Mouse (Mus musculus) forebrain, postnatal 0 days (tissue): Measurements from ENCODE around the gene Cbx3. TPM values are rescaled to one million over a fixed set of nuclear protein-coding genes. Genes with fewer than 3 reads are reported as not detected.
A peak's percentile ranks its signal among the peaks of the same experiment; 100 is the strongest.

ENCODE experiments used
- ATAC-seq: fragments of 200-750 bp; cut with Nextera tagmentation; 2 replicates; pipeline ENCODE4 v1.8.0; 2017; ENCODE audit warnings: mild to moderate bottlenecking, moderate library complexity
- DNase-seq: peaks from one replicate; pipeline ENCODE4 v3.0.0-alpha.2; 2015
- H3K27ac ChIP-seq: fragments of 300-500 bp; sonication (generic); 2 replicates; pipeline ENCODE4 v1.5.1; 2014; ENCODE audit warnings: low read depth, mild to moderate bottlenecking, antibody characterized with exemption, low read length, moderate library complexity, mixed read lengths
- H3K27me3 ChIP-seq: fragments of 300-500 bp; sonication (generic); 2 replicates; pipeline ENCODE4 v1.6.1; 2014; ENCODE audit warnings: mild to moderate bottlenecking, low read length, mixed read lengths; ENCODE audit not compliant: insufficient read depth
- H3K36me3 ChIP-seq: fragments of 300-500 bp; sonication (generic); 2 replicates; pipeline ENCODE4 v1.6.1; 2014; ENCODE audit warnings: mild to moderate bottlenecking, moderate library complexity; ENCODE audit not compliant: insufficient read depth
- H3K4me1 ChIP-seq: fragments of 300-500 bp; sonication (generic); 2 replicates; pipeline ENCODE4 v1.6.1; 2014; ENCODE audit warnings: antibody characterized with exemption; ENCODE audit not compliant: insufficient read depth
- H3K4me2 ChIP-seq: fragments of 300-500 bp; sonication (generic); 2 replicates; pipeline ENCODE4 v1.6.1; 2014; ENCODE audit warnings: low read depth, mild to moderate bottlenecking, moderate library complexity
- H3K4me3 ChIP-seq: fragments of 300-500 bp; sonication (generic); 2 replicates; pipeline ENCODE4 v1.5.1; 2014; ENCODE audit warnings: low read depth, low read length, mixed read lengths
- H3K9ac ChIP-seq: fragments of 300-500 bp; sonication (generic); 2 replicates; pipeline ENCODE4 v1.6.1; 2014; ENCODE audit warnings: mild to moderate bottlenecking
- H3K9me3 ChIP-seq: fragments of 300-500 bp; sonication (generic); 2 replicates; pipeline ENCODE4 v1.6.1; 2016; ENCODE audit warnings: low read length
- CTCF ChIP-seq: sonication (generic); IDR thresholded peaks from 2 replicates; pipeline ENCODE4 v1.5.1; 2016; ENCODE audit warnings: antibody characterized with exemption, control low read depth, low read depth
- WGBS: fragments of 180-500 bp; shearing (Covaris S2); extraction: QIAGEN DNeasy Blood & Tissue Kit; methylation state at CpG from one replicate; pipeline ENCODE4 v1.1.7; 2014; 5-methylcytosine and 5-hydroxymethylcytosine counted together
- polyA plus RNA-seq: library from polyadenylated mRNA; unstranded; fragments of >200 nt; fragmentation: Nextera tagmentation; extraction: Ambion mirVana; gene quantifications from 2 replicates; pipeline ENCODE4 v1.2.1, GENCODE M21; 2015
- total RNA-seq: library from RNA; depleted of rRNA; stranded (reverse); fragments of >200 nt; gene quantifications from 2 replicates; pipeline ENCODE4 v1.2.3, GENCODE M21; 2014; rRNA removed

Gene Cbx3
- total RNA-seq, result 213 and 227 TPM in 2 replicates
- polyA plus RNA-seq, result 514 and 653 TPM in 2 replicates

GRCm38 (mm10) chr6:51470311-51471178 is at the start of gene Cbx3:
Gene Cbx3, plus strand, starts transcription at chr6:51470360.
- Histone ChIP-seq H3K27ac (peak within 1 kb of the TSS; percentile 100), H3K4me1 (peaks cover 25% of the 10 kb centered on the region), H3K36me3 (peaks cover 24% of the 10 kb centered on the region), H3K27me3 (no peaks in the 10 kb centered on the region), H3K4me2 (peak within 1 kb of the TSS; percentile 46), H3K4me3 (peak within 1 kb of the TSS; percentile 90), H3K9me3 (no peaks in the 10 kb centered on the region), H3K9ac (peak within 1 kb of the TSS; percentile 98)
- DNase-seq, result peak; percentile 94
- no peak for TF ChIP-seq CTCF
- WGBS, result 2% methylated on average over 94 of the region's 99 CpGs
- peak; percentile 80 for ATAC-seq

GRCm38 (mm10) chr6:51423466-51424122 is 46.6 kb upstream of the Cbx3 start:
- no peak for TF ChIP-seq CTCF
- 58% methylated on average over 11 of the region's 11 CpGs for WGBS
- H3K4me3 ChIP-seq, result no peak overlapping the region
- no peaks in the 10 kb centered on the region for H3K36me3 ChIP-seq
- DNase-seq (no peak), ATAC-seq (no peak)
- H3K9me3 ChIP-seq, result no peaks in the 10 kb centered on the region
- no peak overlapping the region for H3K9ac ChIP-seq
- H3K27me3 ChIP-seq, result no peaks in the 10 kb centered on the region
- H3K4me2 ChIP-seq, result no peak overlapping the region
- no peaks in the 10 kb centered on the region for H3K4me1 ChIP-seq
- H3K27ac ChIP-seq, result no peak overlapping the region

GRCm38 (mm10) chr6:51424537-51424936 is 45.6 kb upstream of the Cbx3 start:
- no peaks in the 10 kb centered on the region for H3K4me1 ChIP-seq
- ATAC-seq (no peak), DNase-seq (no peak)
- H3K36me3 ChIP-seq, result no peaks in the 10 kb centered on the region
- no peak for TF ChIP-seq CTCF
- no peak overlapping the region for H3K4me3 ChIP-seq
- no peaks in the 10 kb centered on the region for H3K9me3 ChIP-seq
- H3K9ac ChIP-seq, result no peak overlapping the region
- no peak overlapping the region for H3K27ac ChIP-seq
- no peak overlapping the region for H3K4me2 ChIP-seq
- H3K27me3 ChIP-seq, result no peaks in the 10 kb centered on the region
- 92% methylated on average over 2 of the region's 2 CpGs for WGBS

- Histone ChIP-seq H3K4me2 (peak within 1 kb of the TSS; percentile 81), H3K4me1 (peaks cover 9% of the 10 kb centered on the region; the same call in 1 of the 2 replicates), H3K9me3 (no peaks in the 10 kb centered on the region), H3K27me3 (no peaks in the 10 kb centered on the region), H3K4me3 (peak within 1 kb of the TSS; percentile 52), H3K36me3 (no peaks in the 10 kb centered on the region), H3K27ac (peak within 1 kb of the TSS; percentile 69), H3K9ac (peak within 1 kb of the TSS; percentile 67)
- DNase-seq, result peak; percentile 63
- ATAC-seq, result peak; percentile 63
- no peak for TF ChIP-seq CTCF
- WGBS, result under 1% methylated on average over 63 of the region's 74 CpGs
These were observed 37.4 kb upstream of the Cbx3 start, which contains the start of gene Nfe2l3 for GRCm38 (mm10) chr6:51432535-51433397. Gene Nfe2l3, plus strand, starts transcription at chr6:51432670.

GRCm38 (mm10) chr6:51434270-51434669 is 35.9 kb upstream of the Cbx3 start:
- H3K9ac ChIP-seq, result no peak overlapping the region
- peak overlapping the region; percentile 52 for H3K4me3 ChIP-seq
- peaks cover 9% of the 10 kb centered on the region; the same call in 1 of the 2 replicates for H3K4me1 ChIP-seq
- no peaks in the 10 kb centered on the region for H3K27me3 ChIP-seq
- DNase-seq (no peak), ATAC-seq (no peak)
- no peak for TF ChIP-seq CTCF
- H3K4me2 ChIP-seq, result peak overlapping the region; percentile 81
- no peaks in the 10 kb centered on the region for H3K36me3 ChIP-seq
- no peak overlapping the region for H3K27ac ChIP-seq
- 34% methylated on average over 7 of the region's 7 CpGs for WGBS
- no peaks in the 10 kb centered on the region for H3K9me3 ChIP-seq

- peaks cover 9% of the 10 kb centered on the region; the same call in 1 of the 2 replicates for H3K4me1 ChIP-seq
- no peak overlapping the region for H3K4me2 ChIP-seq
- WGBS, result 71% methylated on average over 4 of the region's 4 CpGs
These were observed 32.5 kb upstream of the Cbx3 start for GRCm38 (mm10) chr6:51437665-51438064.

More at GRCm38 (mm10) chr6:51437665-51438064, 32.5 kb upstream of the Cbx3 start:
- H3K9me3 ChIP-seq, result no peaks in the 10 kb centered on the region
- ATAC-seq (no peak), DNase-seq (no peak)
- H3K9ac ChIP-seq, result no peak overlapping the region
- no peak for TF ChIP-seq CTCF
- no peaks in the 10 kb centered on the region for H3K36me3 ChIP-seq
- H3K27ac ChIP-seq, result no peak overlapping the region
- H3K27me3 ChIP-seq, result no peaks in the 10 kb centered on the region
- H3K4me3 ChIP-seq, result no peak overlapping the region
